Mouse (Mus musculus): ENCODE data around the gene Gphn. TPM values are rescaled to one million over a fixed set of nuclear protein-coding genes. Genes with fewer than 3 reads are reported as not detected.
"Not testable (repeated sequence)": the region's sequence is repeated elsewhere in the genome, so short reads cannot be mapped to it uniquely, and the experiment has no call there.

Gphn gene
- polyA plus RNA-seq, 1 experiment from 2014 or later: 86.2 TPM

DNA sequence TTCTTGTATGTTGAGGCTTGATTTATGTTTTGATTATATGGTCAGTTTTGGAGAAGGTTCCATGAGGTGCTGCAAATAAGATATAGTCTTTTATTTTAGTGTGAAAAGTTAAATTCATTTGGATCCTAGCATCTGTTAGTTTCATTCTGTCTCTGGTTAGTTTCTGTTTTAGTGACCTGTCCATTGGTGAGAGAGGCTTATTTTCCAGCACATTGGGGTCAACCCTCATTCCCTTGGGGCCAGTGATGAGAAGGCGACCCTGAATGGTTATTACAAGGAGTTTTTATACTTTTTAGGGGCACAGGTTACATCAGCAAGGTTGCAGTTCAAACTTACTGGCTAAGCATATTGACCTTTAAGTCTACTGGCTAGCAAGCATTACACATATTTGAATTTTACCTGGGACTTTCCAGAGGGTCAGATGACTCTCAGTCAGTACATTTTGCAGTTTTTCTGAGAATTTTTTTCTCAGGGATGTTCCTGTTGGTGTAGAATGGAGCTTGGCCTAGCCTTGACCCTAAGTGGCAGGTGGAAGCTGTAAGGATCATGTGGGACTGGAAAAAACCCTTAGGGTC is 72.7 kb downstream of the Gphn start:
- no peak overlapping the region for H3K4me2 ChIP-seq (ENCODE audit: low read depth, low read length)
- no peak overlapping the region for H3K9ac ChIP-seq (replicated peaks; ENCODE audit: low read depth, low read length)
- H3K4me3 ChIP-seq (ENCODE audit: low read depth, low read length): no peak overlapping the region
- no peaks in the 10 kb centered on the region for H3K27me3 ChIP-seq (ENCODE audit: control insufficient read depth, insufficient read depth, low read length)
- no peaks in the 10 kb centered on the region for H3K4me1 ChIP-seq (ENCODE audit: control insufficient read depth, insufficient read depth, low read length)
- ATAC-seq (ENCODE audit: low read depth): no peak
- H3K36me3 ChIP-seq (ENCODE audit: control insufficient read depth, insufficient read depth, low read length): no peaks in the 10 kb centered on the region
- 94% methylated on average over 1 of the region's 1 CpGs for WGBS
- no peaks in the 10 kb centered on the region for H3K9me3 ChIP-seq (ENCODE audit: control insufficient read depth, low read length)
- H3K27ac ChIP-seq (ENCODE audit: low read depth, low read length): no peak overlapping the region

DNA sequence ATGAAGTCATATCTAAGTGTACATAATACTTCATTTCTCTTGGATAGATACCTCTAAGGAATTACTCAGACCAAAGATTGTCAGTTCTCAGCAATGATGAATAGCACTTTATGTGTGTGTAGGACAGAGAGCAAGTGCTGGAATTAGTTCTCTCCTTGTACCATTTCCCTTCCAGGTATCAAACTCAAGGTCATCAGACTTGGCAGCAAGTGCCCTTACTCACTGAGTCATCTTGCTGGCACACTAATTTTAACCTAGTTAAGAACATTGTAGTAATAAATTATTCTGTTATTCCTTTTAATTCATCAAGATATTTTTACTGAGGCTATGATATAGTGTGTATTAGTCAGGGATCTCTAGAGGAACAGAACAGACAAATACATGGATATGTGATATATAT is 88.9 kb downstream of the Gphn start:
- no peak for ATAC-seq (ENCODE audit: low read depth)
- Histone ChIP-seq H3K4me1 (ENCODE audit: control insufficient read depth, insufficient read depth, low read length) (no peaks in the 10 kb centered on the region), H3K27ac (ENCODE audit: low read depth, low read length) (no peak overlapping the region), H3K4me2 (ENCODE audit: low read depth, low read length) (no peak overlapping the region), H3K9ac (replicated peaks; ENCODE audit: low read depth, low read length) (no peak overlapping the region), H3K4me3 (ENCODE audit: low read depth, low read length) (no peak overlapping the region), H3K36me3 (ENCODE audit: control insufficient read depth, insufficient read depth, low read length) (no peaks in the 10 kb centered on the region), H3K9me3 (ENCODE audit: control insufficient read depth, low read length) (no peaks in the 10 kb centered on the region), H3K27me3 (ENCODE audit: control insufficient read depth, insufficient read depth, low read length) (no peaks in the 10 kb centered on the region)

DNA sequence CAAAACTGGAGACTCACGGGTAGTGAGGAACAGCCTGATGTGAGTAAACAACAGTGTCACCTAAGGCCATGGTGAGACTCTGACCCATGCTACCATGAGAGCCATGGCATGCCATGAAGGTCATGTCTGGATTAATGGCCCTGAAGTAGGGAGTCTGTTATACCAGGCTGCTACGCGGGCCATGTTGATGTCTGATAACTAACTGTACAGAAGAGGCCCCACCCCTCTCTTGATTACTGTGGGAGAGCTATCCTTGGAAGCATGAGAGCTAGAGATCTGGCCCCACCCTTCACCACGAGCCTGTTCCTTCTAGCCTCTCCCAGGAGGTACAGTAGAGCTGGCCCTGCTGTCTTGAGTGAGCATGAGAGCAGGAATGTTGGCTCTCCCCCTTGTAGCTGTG is 101.8 kb downstream of the Gphn start:
- Histone ChIP-seq H3K4me1 (ENCODE audit: control insufficient read depth, insufficient read depth, low read length) (no peaks in the 10 kb centered on the region), H3K27ac (ENCODE audit: low read depth, low read length) (no peak overlapping the region), H3K36me3 (ENCODE audit: control insufficient read depth, insufficient read depth, low read length) (no peaks in the 10 kb centered on the region), H3K9me3 (ENCODE audit: control insufficient read depth, low read length) (no peaks in the 10 kb centered on the region), H3K4me3 (ENCODE audit: low read depth, low read length) (no peak overlapping the region), H3K27me3 (ENCODE audit: control insufficient read depth, insufficient read depth, low read length) (no peaks in the 10 kb centered on the region), H3K4me2 (ENCODE audit: low read depth, low read length) (no peak overlapping the region), H3K9ac (replicated peaks; ENCODE audit: low read depth, low read length) (no peak overlapping the region)
- WGBS: 98% methylated on average over 4 of the region's 4 CpGs
- ATAC-seq (ENCODE audit: low read depth): no peak

DNA sequence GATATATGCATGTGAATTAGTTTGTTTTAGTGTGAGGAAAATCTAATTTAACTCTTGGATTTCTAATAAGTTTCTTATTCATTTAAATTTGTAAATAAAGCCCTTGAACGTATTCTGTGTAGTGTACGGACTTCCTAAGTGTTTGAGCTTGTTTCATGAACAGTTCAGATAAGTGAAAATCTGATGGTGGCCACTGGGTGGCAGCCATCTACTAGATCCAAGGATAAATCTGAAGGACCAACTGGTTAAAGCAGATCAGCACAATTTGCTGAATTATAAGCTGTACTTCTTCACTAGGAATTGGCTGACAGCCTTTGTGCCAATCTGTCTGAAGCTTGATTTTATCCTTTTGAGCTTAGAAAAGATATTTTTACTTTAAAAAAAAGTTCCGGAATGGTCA is 105.9 kb downstream of the Gphn start:
- peak; percentile 65; the same call in 1 of the 2 replicates for ATAC-seq (ENCODE audit: low read depth)
- H3K27ac ChIP-seq (ENCODE audit: low read depth, low read length): no peak overlapping the region
- H3K4me1 ChIP-seq (ENCODE audit: control insufficient read depth, insufficient read depth, low read length): no peaks in the 10 kb centered on the region
- 71% methylated on average over 3 of the region's 3 CpGs for WGBS
- no peaks in the 10 kb centered on the region for H3K27me3 ChIP-seq (ENCODE audit: control insufficient read depth, insufficient read depth, low read length)
- no peak overlapping the region for H3K9ac ChIP-seq (replicated peaks; ENCODE audit: low read depth, low read length)
- H3K4me3 ChIP-seq (ENCODE audit: low read depth, low read length): no peak overlapping the region
- no peaks in the 10 kb centered on the region for H3K36me3 ChIP-seq (ENCODE audit: control insufficient read depth, insufficient read depth, low read length)
- H3K4me2 ChIP-seq (ENCODE audit: low read depth, low read length): no peak overlapping the region
- no peaks in the 10 kb centered on the region for H3K9me3 ChIP-seq (ENCODE audit: control insufficient read depth, low read length)

DNA sequence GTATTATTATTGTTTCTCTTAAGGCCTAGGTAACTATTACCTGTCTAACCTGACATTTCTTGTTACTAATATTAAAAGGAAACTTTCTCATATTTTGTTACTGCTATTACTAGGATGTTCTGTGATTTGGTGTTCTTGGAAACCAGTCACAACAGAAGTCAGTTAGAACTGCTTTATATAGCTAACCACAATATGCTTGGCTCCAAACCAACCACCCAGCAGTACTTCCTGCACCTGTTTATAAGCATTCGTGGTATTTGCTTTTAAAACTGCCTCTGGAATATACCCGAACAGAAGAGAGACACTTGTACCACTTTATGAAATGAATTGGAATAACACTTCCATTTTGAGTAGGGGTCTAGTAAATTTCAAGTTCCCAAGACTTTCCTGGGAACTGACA is 130.3 kb downstream of the Gphn start:
- WGBS: 93% methylated on average over 2 of the region's 2 CpGs
- Histone ChIP-seq H3K36me3 (ENCODE audit: control insufficient read depth, insufficient read depth, low read length) (no peaks in the 10 kb centered on the region), H3K4me3 (ENCODE audit: low read depth, low read length) (no peak overlapping the region), H3K4me1 (ENCODE audit: control insufficient read depth, insufficient read depth, low read length) (no peaks in the 10 kb centered on the region), H3K9ac (replicated peaks; ENCODE audit: low read depth, low read length) (no peak overlapping the region), H3K4me2 (ENCODE audit: low read depth, low read length) (no peak overlapping the region), H3K9me3 (ENCODE audit: control insufficient read depth, low read length) (no peaks in the 10 kb centered on the region), H3K27me3 (ENCODE audit: control insufficient read depth, insufficient read depth, low read length) (no peaks in the 10 kb centered on the region), H3K27ac (ENCODE audit: low read depth, low read length) (no peak overlapping the region)
- no peak for ATAC-seq (ENCODE audit: low read depth)

DNA sequence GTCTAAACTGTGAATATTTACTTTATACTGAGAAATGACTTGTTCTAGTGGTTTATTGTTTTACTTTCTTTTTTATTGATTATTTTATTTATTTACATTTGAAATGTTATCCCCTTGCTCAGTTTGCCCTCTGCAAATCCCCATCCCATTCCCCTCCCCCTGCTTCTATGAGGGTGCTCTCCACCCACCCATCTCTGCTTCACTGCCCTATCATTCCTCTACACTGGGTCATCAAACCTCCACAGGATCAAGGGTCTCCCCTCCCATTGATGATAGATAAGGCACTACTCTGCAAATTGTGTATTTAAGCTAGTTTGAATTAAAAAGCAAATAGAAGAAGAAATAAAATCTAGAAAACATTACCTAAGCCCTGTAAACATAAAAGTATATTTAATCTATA is 163.1 kb downstream of the Gphn start:
- Histone ChIP-seq H3K9ac (replicated peaks; ENCODE audit: low read depth, low read length) (no peak overlapping the region), H3K4me1 (ENCODE audit: control insufficient read depth, insufficient read depth, low read length) (no peaks in the 10 kb centered on the region), H3K27me3 (ENCODE audit: control insufficient read depth, insufficient read depth, low read length) (no peaks in the 10 kb centered on the region), H3K9me3 (ENCODE audit: control insufficient read depth, low read length) (no peaks in the 10 kb centered on the region), H3K27ac (ENCODE audit: low read depth, low read length) (no peak overlapping the region), H3K4me3 (ENCODE audit: low read depth, low read length) (no peak overlapping the region), H3K36me3 (ENCODE audit: control insufficient read depth, insufficient read depth, low read length) (no peaks in the 10 kb centered on the region), H3K4me2 (ENCODE audit: low read depth, low read length) (no peak overlapping the region)
- no peak for ATAC-seq (ENCODE audit: low read depth)

DNA sequence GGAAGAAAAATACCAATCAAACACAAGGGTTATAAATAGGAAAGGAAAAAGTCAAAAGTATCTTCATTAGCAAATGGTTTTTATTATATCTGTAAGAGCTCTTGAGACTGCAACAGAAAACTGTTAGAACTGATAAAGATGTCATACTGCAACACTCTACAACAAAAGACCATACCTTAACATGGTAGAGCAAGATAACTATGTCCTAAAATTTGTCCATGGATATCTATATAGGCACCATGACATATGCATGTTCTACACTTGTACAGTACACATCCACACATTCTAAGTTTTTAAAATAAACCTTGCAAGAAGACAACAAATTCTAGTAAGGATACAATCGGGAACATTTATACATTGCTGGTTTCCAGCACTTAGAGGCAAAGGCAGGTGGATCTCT is 169.1 kb downstream of the Gphn start:
- Histone ChIP-seq H3K36me3 (ENCODE audit: control insufficient read depth, insufficient read depth, low read length) (no peaks in the 10 kb centered on the region), H3K27me3 (ENCODE audit: control insufficient read depth, insufficient read depth, low read length) (no peaks in the 10 kb centered on the region), H3K4me2 (ENCODE audit: low read depth, low read length) (no peak overlapping the region), H3K9me3 (ENCODE audit: control insufficient read depth, low read length) (no peaks in the 10 kb centered on the region), H3K4me3 (ENCODE audit: low read depth, low read length) (no peak overlapping the region), H3K4me1 (ENCODE audit: control insufficient read depth, insufficient read depth, low read length) (no peaks in the 10 kb centered on the region), H3K9ac (replicated peaks; ENCODE audit: low read depth, low read length) (no peak overlapping the region), H3K27ac (ENCODE audit: low read depth, low read length) (no peak overlapping the region)
- 98% methylated on average over 1 of the region's 1 CpGs for WGBS
- ATAC-seq (ENCODE audit: low read depth): no peak

DNA sequence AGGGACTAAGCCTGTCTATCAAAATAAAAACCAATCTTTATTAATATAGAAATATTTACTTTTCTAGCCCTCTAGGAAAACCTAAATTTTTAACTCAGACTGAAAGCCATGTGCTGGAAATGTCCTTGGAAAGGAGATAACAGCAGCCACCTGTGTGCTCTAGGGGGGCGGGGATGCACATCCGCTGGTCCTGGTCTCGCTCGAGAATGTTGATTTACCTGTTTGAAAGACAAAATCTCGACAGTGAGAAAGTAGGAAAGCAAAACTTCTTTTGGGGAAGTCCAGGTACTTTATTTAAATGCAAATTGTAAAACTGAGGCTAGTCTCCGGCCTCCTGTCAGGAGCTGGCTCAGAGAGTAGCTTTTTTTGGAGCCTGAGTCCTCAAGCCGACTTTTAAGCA is 181.3 kb downstream of the Gphn start:
- not testable (repeated sequence) for H3K27me3 ChIP-seq (ENCODE audit: control insufficient read depth, insufficient read depth, low read length); H3K4me3 ChIP-seq (ENCODE audit: low read depth, low read length); H3K27ac ChIP-seq (ENCODE audit: low read depth, low read length); H3K4me2 ChIP-seq (ENCODE audit: low read depth, low read length); H3K9me3 ChIP-seq (ENCODE audit: control insufficient read depth, low read length); H3K36me3 ChIP-seq (ENCODE audit: control insufficient read depth, insufficient read depth, low read length); H3K9ac ChIP-seq (replicated peaks; ENCODE audit: low read depth, low read length); H3K4me1 ChIP-seq (ENCODE audit: control insufficient read depth, insufficient read depth, low read length); ATAC-seq (ENCODE audit: low read depth)
- 64% methylated on average over 7 of the region's 7 CpGs for WGBS

DNA sequence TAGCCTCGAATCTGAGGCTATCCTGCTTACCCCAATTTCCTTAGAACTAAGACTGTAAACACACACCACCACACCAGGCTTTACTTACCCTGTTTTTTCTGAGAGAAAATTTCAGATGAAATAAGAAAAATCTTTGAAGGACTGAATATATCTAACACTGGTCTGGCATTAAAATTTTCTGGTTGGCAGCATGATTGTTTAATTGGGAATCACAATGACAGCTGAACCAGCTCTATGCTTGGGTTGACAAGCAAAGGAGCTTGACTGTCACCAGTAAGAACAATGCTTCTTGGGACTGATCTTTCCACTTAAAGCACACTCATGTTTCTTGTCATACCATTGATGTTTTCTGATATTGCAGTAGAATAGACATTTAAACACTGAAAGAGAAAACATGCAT is 296.0 kb downstream of the Gphn start:
- Histone ChIP-seq H3K27ac (ENCODE audit: low read depth, low read length) (no peak overlapping the region), H3K9ac (replicated peaks; ENCODE audit: low read depth, low read length) (no peak overlapping the region), H3K36me3 (ENCODE audit: control insufficient read depth, insufficient read depth, low read length) (no peaks in the 10 kb centered on the region), H3K27me3 (ENCODE audit: control insufficient read depth, insufficient read depth, low read length) (no peaks in the 10 kb centered on the region), H3K9me3 (ENCODE audit: control insufficient read depth, low read length) (no peaks in the 10 kb centered on the region), H3K4me1 (ENCODE audit: control insufficient read depth, insufficient read depth, low read length) (no peaks in the 10 kb centered on the region), H3K4me3 (ENCODE audit: low read depth, low read length) (no peak overlapping the region), H3K4me2 (ENCODE audit: low read depth, low read length) (no peak overlapping the region)
- no peak for ATAC-seq (ENCODE audit: low read depth)
- WGBS: 62% methylated on average over 1 of the region's 1 CpGs

Measured in neural tube, embryonic 14.5 days (tissue).